Mouse (Mus musculus): Measurements from ENCODE around the gene Mdfic.

GRCm38 (mm10) chr6:15780127-15780526, 59.7 kb downstream of the Mdfic start:
- TF ChIP-seq TAL1 (conservative IDR thresholded peaks at IDR 0.05; ENCODE audit: low read depth, low read length): no peak
- TF ChIP-seq CTCF (IDR thresholded peaks at IDR 0.05; ENCODE audit: low read depth, low read length): no peak

Data from G1E (cell line).